Mouse (Mus musculus) urinary bladder, adult 18-20 months (tissue): ENCODE measurements around the gene Zfp46.

Source experiments
- DNase-seq, 2 experiments: peaks; one replicate each; pipeline ENCODE4 v3.0.0; 2022; ENCODE audit warnings: low spot score in 2 of 2, mixed read lengths in 2 of 2

Gene Zfp46

GRCm38 (mm10) chr4:136311042-136311999, 26.8 kb downstream of the Zfp46 start:
- DNase-seq, result peak; percentile 68 to 84

DNA sequence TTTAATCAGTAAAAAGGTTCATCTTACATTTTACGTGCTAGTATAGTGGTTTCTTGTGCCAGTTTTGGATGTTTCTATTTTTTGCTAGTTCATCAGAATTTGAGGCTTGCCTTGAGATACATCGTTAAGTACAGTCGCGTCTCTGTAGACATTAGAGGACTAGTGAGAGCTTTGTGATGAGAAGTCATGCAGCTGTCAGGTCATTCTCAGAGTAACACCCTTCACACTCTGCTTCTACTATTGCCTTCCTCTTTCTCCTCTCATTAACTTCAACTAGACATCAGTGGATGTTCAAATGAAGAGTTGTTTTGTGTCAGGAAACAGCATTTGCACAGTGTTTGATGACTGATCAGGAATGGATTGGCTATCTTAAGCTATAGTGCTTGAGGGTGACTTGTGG, 28.1 kb downstream of the Zfp46 start:
- no peak for DNase-seq

DNA sequence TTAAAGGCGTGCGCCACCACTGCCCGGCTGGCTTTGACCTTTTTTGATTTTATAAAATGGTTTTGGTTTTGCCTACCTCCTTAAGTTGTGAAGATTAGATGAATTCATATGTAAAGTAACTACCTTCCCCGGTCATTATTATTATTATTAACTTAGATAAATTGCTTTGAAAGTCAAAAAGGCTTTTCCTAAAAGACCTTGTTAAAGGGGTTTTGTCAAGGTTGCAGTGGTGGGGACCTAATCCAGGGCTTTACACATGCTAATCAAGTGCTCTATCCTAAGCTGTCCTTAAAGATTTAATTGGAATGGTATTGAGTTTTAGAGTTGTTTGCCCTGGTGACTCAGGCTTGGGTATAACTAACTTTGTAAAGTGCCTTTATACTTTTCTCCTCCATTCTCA, 33.2 kb downstream of the Zfp46 start:
- DNase-seq, result no peak

DNA sequence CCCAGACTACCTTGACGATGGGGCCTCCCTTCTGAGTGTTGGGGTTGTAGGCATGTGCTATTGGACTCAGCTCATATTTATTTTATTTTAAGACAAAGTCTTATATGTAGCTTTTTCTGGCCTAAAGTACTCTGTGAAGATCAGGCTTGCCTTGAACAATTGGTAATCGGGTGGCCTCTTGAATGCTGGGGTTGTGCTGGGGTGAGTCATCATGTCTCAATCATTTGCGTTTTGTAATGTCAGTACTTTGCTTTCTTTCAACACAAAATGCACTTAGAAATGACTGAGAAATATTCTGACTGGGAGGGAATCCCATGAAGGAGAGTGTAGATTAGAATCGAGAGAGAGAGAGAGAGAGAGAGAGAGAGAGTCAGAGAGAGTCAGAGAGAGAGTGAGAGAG, 35.5 kb downstream of the Zfp46 start:
- no peak for DNase-seq

DNA sequence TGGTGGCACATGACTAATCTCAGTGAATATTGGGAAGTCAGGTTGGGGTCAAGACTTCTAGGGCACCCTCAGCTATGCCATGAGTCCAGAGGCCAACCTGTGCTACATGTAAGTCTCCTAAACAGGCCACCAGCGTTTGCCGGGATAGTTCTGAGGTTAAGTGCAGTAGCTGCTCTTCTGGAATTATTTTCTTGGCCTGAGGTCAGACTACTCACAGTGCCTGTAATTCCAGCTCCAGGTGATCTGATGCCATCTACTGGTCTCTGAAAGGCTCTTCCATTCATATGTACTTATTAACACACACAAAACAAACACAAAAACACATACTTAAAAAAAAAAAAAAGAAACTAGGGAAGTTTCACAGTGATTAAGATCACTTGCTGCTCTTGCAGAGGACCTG, 39.7 kb downstream of the Zfp46 start:
- no peak for DNase-seq

DNA sequence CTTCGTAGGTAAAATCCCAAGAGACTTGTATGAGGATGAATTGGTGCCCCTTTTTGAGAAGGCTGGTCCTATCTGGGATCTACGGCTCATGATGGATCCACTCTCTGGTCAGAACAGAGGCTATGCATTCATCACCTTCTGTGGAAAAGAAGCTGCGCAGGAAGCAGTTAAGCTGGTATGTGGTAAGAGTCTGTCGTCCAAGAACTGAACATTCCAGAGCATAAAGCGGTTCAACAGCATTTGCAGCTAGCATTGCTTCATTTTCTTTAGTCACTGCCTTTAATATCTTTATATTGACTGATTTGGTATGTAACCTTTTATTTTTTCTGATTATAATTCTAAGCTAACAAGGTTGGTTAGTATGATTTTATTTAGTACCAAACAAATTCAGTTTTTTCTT, 42.8 kb downstream of the Zfp46 start:
- DNase-seq, result no peak

- no peak for DNase-seq
Observed at GRCm38 (mm10) chr4:136328115-136328514, 43.6 kb downstream of the Zfp46 start.

- no peak for DNase-seq
Observed at GRCm38 (mm10) chr4:136331709-136332108, 47.2 kb downstream of the Zfp46 start.

GRCm38 (mm10) chr4:136333191-136333590, 48.7 kb downstream of the Zfp46 start:
- no peak for DNase-seq

GRCm38 (mm10) chr4:136335065-136335464, 50.6 kb downstream of the Zfp46 start:
- DNase-seq, result no peak

DNA sequence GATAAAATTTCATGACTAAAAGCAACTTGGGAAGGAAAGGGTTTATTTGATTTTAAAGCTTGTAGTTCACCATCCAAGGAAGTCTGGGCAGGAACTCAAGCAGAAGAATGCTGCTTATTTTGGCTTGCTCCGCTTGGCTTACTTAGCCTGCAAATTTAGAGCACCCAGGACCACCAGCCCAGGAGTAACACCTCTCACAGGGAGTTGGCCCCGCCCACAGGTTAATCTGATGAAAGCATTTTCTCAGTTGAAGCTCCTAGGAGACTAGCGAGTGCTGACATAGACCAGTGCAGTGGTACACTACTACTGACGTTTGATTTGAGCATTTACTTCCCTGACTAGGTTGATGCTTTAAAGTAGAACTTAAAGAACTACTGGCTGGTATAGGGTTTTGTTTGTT, 52.6 kb downstream of the Zfp46 start:
- no peak for DNase-seq
